Mouse (Mus musculus): ENCODE results near the gene Vps41. TPM values are rescaled to one million over a fixed set of nuclear protein-coding genes. Genes with fewer than 3 reads are reported as not detected.

The Vps41 gene
- polyA plus RNA-seq, 1 experiment from 2014 or later = 46.9 TPM

- no peaks in the 10 kb centered on the region for H3K4me1 ChIP-seq (ENCODE audit: control insufficient read depth, insufficient read depth, low read length)
- H3K9ac ChIP-seq (ENCODE audit: low read length) = no peak overlapping the region
- H3K9me3 ChIP-seq (replicated peaks; ENCODE audit: control insufficient read depth, low read length) = no peaks in the 10 kb centered on the region
- WGBS = 80% methylated on average over 3 of the region's 3 CpGs
- H3K27me3 ChIP-seq (ENCODE audit: control insufficient read depth, insufficient read depth, low read length) = no peaks in the 10 kb centered on the region
- H3K27ac ChIP-seq (ENCODE audit: low read length) = no peak overlapping the region
- no peak overlapping the region for H3K4me2 ChIP-seq (ENCODE audit: low read depth, low read length)
- no peak for ATAC-seq (replicated peaks; ENCODE audit: extremely low read depth, insufficient read depth, low FRiP score)
- H3K4me3 ChIP-seq (ENCODE audit: low read length) = no peak overlapping the region
- H3K36me3 ChIP-seq (ENCODE audit: control insufficient read depth, insufficient read depth) = no peaks in the 10 kb centered on the region
These were observed 40.9 kb downstream of the Vps41 start for GRCm38 (mm10) chr13:18757958-18758357.

- Histone ChIP-seq H3K4me1 (ENCODE audit: control insufficient read depth, insufficient read depth, low read length) (no peaks in the 10 kb centered on the region), H3K9ac (ENCODE audit: low read length) (no peak overlapping the region), H3K27me3 (ENCODE audit: control insufficient read depth, insufficient read depth, low read length) (no peaks in the 10 kb centered on the region), H3K9me3 (replicated peaks; ENCODE audit: control insufficient read depth, low read length) (no peaks in the 10 kb centered on the region), H3K4me3 (ENCODE audit: low read length) (no peak overlapping the region), H3K27ac (ENCODE audit: low read length) (no peak overlapping the region), H3K4me2 (ENCODE audit: low read depth, low read length) (no peak overlapping the region), H3K36me3 (ENCODE audit: control insufficient read depth, insufficient read depth) (no peaks in the 10 kb centered on the region)
- no peak for ATAC-seq (replicated peaks; ENCODE audit: extremely low read depth, insufficient read depth, low FRiP score)
- WGBS = 83% methylated on average over 5 of the region's 5 CpGs
These were observed 42.4 kb downstream of the Vps41 start for GRCm38 (mm10) chr13:18759361-18760056.

- WGBS = 74% methylated on average over 1 of the region's 1 CpGs
- no peak overlapping the region for H3K4me3 ChIP-seq (ENCODE audit: low read length)
- no peaks in the 10 kb centered on the region for H3K36me3 ChIP-seq (ENCODE audit: control insufficient read depth, insufficient read depth)
- H3K4me1 ChIP-seq (ENCODE audit: control insufficient read depth, insufficient read depth, low read length) = no peaks in the 10 kb centered on the region
- H3K27ac ChIP-seq (ENCODE audit: low read length) = no peak overlapping the region
- H3K27me3 ChIP-seq (ENCODE audit: control insufficient read depth, insufficient read depth, low read length) = no peaks in the 10 kb centered on the region
- no peak for ATAC-seq (replicated peaks; ENCODE audit: extremely low read depth, insufficient read depth, low FRiP score)
- no peak overlapping the region for H3K4me2 ChIP-seq (ENCODE audit: low read depth, low read length)
- H3K9ac ChIP-seq (ENCODE audit: low read length) = no peak overlapping the region
- H3K9me3 ChIP-seq (replicated peaks; ENCODE audit: control insufficient read depth, low read length) = no peaks in the 10 kb centered on the region
These were observed 44.4 kb downstream of the Vps41 start for GRCm38 (mm10) chr13:18761452-18761851.

GRCm38 (mm10) chr13:18767893-18768292 lies 50.8 kb downstream of the Vps41 start:
- no peak for ATAC-seq (replicated peaks; ENCODE audit: extremely low read depth, insufficient read depth, low FRiP score)

GRCm38 (mm10) chr13:18768495-18768894 lies 51.4 kb downstream of the Vps41 start:
- ATAC-seq (replicated peaks; ENCODE audit: extremely low read depth, insufficient read depth, low FRiP score) = no peak

More at GRCm38 (mm10) chr13:18767893-18768292, 50.8 kb downstream of the Vps41 start:
- H3K27ac ChIP-seq (ENCODE audit: low read length) = no peak overlapping the region
- H3K4me3 ChIP-seq (ENCODE audit: low read length) = no peak overlapping the region
- no peaks in the 10 kb centered on the region for H3K9me3 ChIP-seq (replicated peaks; ENCODE audit: control insufficient read depth, low read length)
- no peak overlapping the region for H3K9ac ChIP-seq (ENCODE audit: low read length)
- WGBS = 36% methylated on average over 2 of the region's 2 CpGs
- no peaks in the 10 kb centered on the region for H3K27me3 ChIP-seq (ENCODE audit: control insufficient read depth, insufficient read depth, low read length)
- H3K4me1 ChIP-seq (ENCODE audit: control insufficient read depth, insufficient read depth, low read length) = no peaks in the 10 kb centered on the region
- no peak overlapping the region for H3K4me2 ChIP-seq (ENCODE audit: low read depth, low read length)
- no peaks in the 10 kb centered on the region for H3K36me3 ChIP-seq (ENCODE audit: control insufficient read depth, insufficient read depth)

GRCm38 (mm10) chr13:18773437-18774198 lies 56.5 kb downstream of the Vps41 start:
- ATAC-seq (replicated peaks; ENCODE audit: extremely low read depth, insufficient read depth, low FRiP score) = no peak
- H3K27ac ChIP-seq (ENCODE audit: low read length) = no peak overlapping the region
- H3K9ac ChIP-seq (ENCODE audit: low read length) = no peak overlapping the region
- H3K9me3 ChIP-seq (replicated peaks; ENCODE audit: control insufficient read depth, low read length) = no peaks in the 10 kb centered on the region
- WGBS = 84% methylated on average over 8 of the region's 8 CpGs
- H3K4me2 ChIP-seq (ENCODE audit: low read depth, low read length) = no peak overlapping the region
- H3K36me3 ChIP-seq (ENCODE audit: control insufficient read depth, insufficient read depth) = no peaks in the 10 kb centered on the region
- H3K4me3 ChIP-seq (ENCODE audit: low read length) = no peak overlapping the region
- H3K4me1 ChIP-seq (ENCODE audit: control insufficient read depth, insufficient read depth, low read length) = 0 out of 2 replicates have a peak, but pooled peaks cover 3% of the 10 kb centered on the region
- no peaks in the 10 kb centered on the region for H3K27me3 ChIP-seq (ENCODE audit: control insufficient read depth, insufficient read depth, low read length)

More at GRCm38 (mm10) chr13:18768495-18768894, 51.4 kb downstream of the Vps41 start:
- no peaks in the 10 kb centered on the region for H3K9me3 ChIP-seq (replicated peaks; ENCODE audit: control insufficient read depth, low read length)
- no peak overlapping the region for H3K9ac ChIP-seq (ENCODE audit: low read length)
- H3K27me3 ChIP-seq (ENCODE audit: control insufficient read depth, insufficient read depth, low read length) = no peaks in the 10 kb centered on the region
- no peak overlapping the region for H3K4me3 ChIP-seq (ENCODE audit: low read length)
- H3K4me2 ChIP-seq (ENCODE audit: low read depth, low read length) = no peak overlapping the region
- H3K27ac ChIP-seq (ENCODE audit: low read length) = no peak overlapping the region
- 76% methylated on average over 3 of the region's 3 CpGs for WGBS
- H3K36me3 ChIP-seq (ENCODE audit: control insufficient read depth, insufficient read depth) = no peaks in the 10 kb centered on the region
- 0 out of 2 replicates have a peak, but pooled peaks cover 3% of the 10 kb centered on the region for H3K4me1 ChIP-seq (ENCODE audit: control insufficient read depth, insufficient read depth, low read length)

GRCm38 (mm10) chr13:18781250-18781649 lies 64.2 kb downstream of the Vps41 start:
- H3K36me3 ChIP-seq (ENCODE audit: control insufficient read depth, insufficient read depth) = no peaks in the 10 kb centered on the region
- H3K4me2 ChIP-seq (ENCODE audit: low read depth, low read length) = no peak overlapping the region
- H3K4me1 ChIP-seq (ENCODE audit: control insufficient read depth, insufficient read depth, low read length) = no peaks in the 10 kb centered on the region
- no peaks in the 10 kb centered on the region for H3K27me3 ChIP-seq (ENCODE audit: control insufficient read depth, insufficient read depth, low read length)
- H3K9me3 ChIP-seq (replicated peaks; ENCODE audit: control insufficient read depth, low read length) = no peaks in the 10 kb centered on the region
- no peak for ATAC-seq (replicated peaks; ENCODE audit: extremely low read depth, insufficient read depth, low FRiP score)
- H3K4me3 ChIP-seq (ENCODE audit: low read length) = no peak overlapping the region
- 61% methylated on average over 2 of the region's 2 CpGs for WGBS
- no peak overlapping the region for H3K27ac ChIP-seq (ENCODE audit: low read length)
- no peak overlapping the region for H3K9ac ChIP-seq (ENCODE audit: low read length)

GRCm38 (mm10) chr13:18785702-18786101 lies 68.6 kb downstream of the Vps41 start:
- Histone ChIP-seq H3K9me3 (replicated peaks; ENCODE audit: control insufficient read depth, low read length) (no peaks in the 10 kb centered on the region), H3K4me3 (ENCODE audit: low read length) (no peak overlapping the region), H3K27me3 (ENCODE audit: control insufficient read depth, insufficient read depth, low read length) (no peaks in the 10 kb centered on the region), H3K27ac (ENCODE audit: low read length) (no peak overlapping the region), H3K9ac (ENCODE audit: low read length) (no peak overlapping the region), H3K4me2 (ENCODE audit: low read depth, low read length) (no peak overlapping the region), H3K36me3 (ENCODE audit: control insufficient read depth, insufficient read depth) (no peaks in the 10 kb centered on the region), H3K4me1 (ENCODE audit: control insufficient read depth, insufficient read depth, low read length) (peaks cover 7% of the 10 kb centered on the region; the same call in 1 of the 2 replicates)
- 97% methylated on average over 1 of the region's 1 CpGs for WGBS
- no peak for ATAC-seq (replicated peaks; ENCODE audit: extremely low read depth, insufficient read depth, low FRiP score)

GRCm38 (mm10) chr13:18788040-18788439 lies 71.0 kb downstream of the Vps41 start:
- Histone ChIP-seq H3K4me2 (ENCODE audit: low read depth, low read length) (no peak overlapping the region), H3K36me3 (ENCODE audit: control insufficient read depth, insufficient read depth) (no peaks in the 10 kb centered on the region), H3K4me3 (ENCODE audit: low read length) (no peak overlapping the region), H3K4me1 (ENCODE audit: control insufficient read depth, insufficient read depth, low read length) (peaks cover 7% of the 10 kb centered on the region; the same call in 1 of the 2 replicates), H3K9ac (ENCODE audit: low read length) (no peak overlapping the region), H3K27me3 (ENCODE audit: control insufficient read depth, insufficient read depth, low read length) (no peaks in the 10 kb centered on the region), H3K27ac (ENCODE audit: low read length) (no peak overlapping the region), H3K9me3 (replicated peaks; ENCODE audit: control insufficient read depth, low read length) (no peaks in the 10 kb centered on the region)
- no peak for ATAC-seq (replicated peaks; ENCODE audit: extremely low read depth, insufficient read depth, low FRiP score)
- 86% methylated on average over 4 of the region's 4 CpGs for WGBS

Data from heart, embryonic 16.5 days (tissue).